Mouse (Mus musculus) MEL (cell line): ENCODE measurements around the gene Retnlg. TPM values are rescaled to one million over a fixed set of nuclear protein-coding genes. Genes with fewer than 3 reads are reported as not detected.
A peak's percentile ranks its signal among the peaks of the same experiment; 100 is the strongest.
"Not testable (repeated sequence)": the region's sequence is repeated elsewhere in the genome, so short reads cannot be mapped to it uniquely, and the experiment has no call there.

Source experiments
- DNase-seq: peaks from one replicate; pipeline ENCODE4 v3.0.0; 2011; ENCODE audit warnings: low read depth, low spot score
- H3K27ac ChIP-seq: 2 replicates; pipeline ENCODE4 v1.5.1; 2012; ENCODE audit warnings: low read depth, mild to moderate bottlenecking, control low read depth, low read length, moderate library complexity; ENCODE audit not compliant: control insufficient read depth
- H3K27me3 ChIP-seq, 2 experiments: fragments of 150-350 bp in 1 of 2; sonication (generic) in 1 of 2; 2 replicates each; pipeline ENCODE4 v1.6.1; 2012; ENCODE audit warnings: low read length in 2 of 2, mild to moderate bottlenecking in 2 of 2, improper control_type of control experiment in 1 of 2, moderate library complexity in 1 of 2; ENCODE audit not compliant: insufficient read depth in 2 of 2, control insufficient read depth in 1 of 2
- H3K36me3 ChIP-seq, 2 experiments: 2 replicates each; pipeline ENCODE4 v1.6.1; 2012 to 2014; ENCODE audit warnings: low read length in 2 of 2, improper control_type of control experiment in 1 of 2, inconsistent platforms in 1 of 2, mild to moderate bottlenecking in 1 of 2; ENCODE audit not compliant: insufficient read depth in 2 of 2, control insufficient read depth in 1 of 2
- H3K4me1 ChIP-seq, 2 experiments: fragments of 150-350 bp in 1 of 2; sonication (generic) in 1 of 2; 2 replicates each; pipeline ENCODE4 v1.6.1; 2012; ENCODE audit warnings: low read length in 2 of 2, improper control_type of control experiment in 1 of 2, mild to moderate bottlenecking in 1 of 2; ENCODE audit not compliant: insufficient read depth in 2 of 2, control insufficient read depth in 1 of 2
- H3K4me3 ChIP-seq, 2 experiments: fragments of 150-350 bp in 1 of 2; sonication (generic) in 1 of 2; 2 replicates each; pipeline ENCODE4 v1.5.1; 2012; ENCODE audit warnings: low read depth in 2 of 2, low read length in 2 of 2, mild to moderate bottlenecking in 2 of 2, moderate library complexity in 2 of 2, control low read depth in 1 of 2, improper control_type of control experiment in 1 of 2; ENCODE audit not compliant: control insufficient read depth in 1 of 2, insufficient read depth in 1 of 2
- H3K79me2 ChIP-seq: 2 replicates; pipeline ENCODE4 v1.6.1; 2012; ENCODE audit warnings: mild to moderate bottlenecking, low read length, moderate library complexity; ENCODE audit not compliant: control insufficient read depth, poor library complexity, insufficient read depth
- H3K9ac ChIP-seq: 2 replicates; pipeline ENCODE4 v1.6.1; 2012; ENCODE audit warnings: low read depth, mild to moderate bottlenecking, control low read depth, low read length, moderate library complexity; ENCODE audit not compliant: control insufficient read depth, poor library complexity, severe bottlenecking
- H3K9me3 ChIP-seq: fragments of 150-350 bp; sonication (generic); replicated peaks from 2 replicates; pipeline ENCODE4 v1.6.1; 2012; ENCODE audit warnings: mild to moderate bottlenecking, low read length, improper control_type of control experiment, moderate library complexity; ENCODE audit not compliant: insufficient read depth
- BHLHE40 ChIP-seq: IDR thresholded peaks from 2 replicates; pipeline ENCODE4 v1.6.1; 2012; ENCODE audit warnings: low read depth, mild to moderate bottlenecking, inconsistent platforms, low read length, improper control_type of control experiment, borderline replicate concordance
- ELF1 ChIP-seq: IDR thresholded peaks from 2 replicates; pipeline ENCODE4 v1.6.1; 2014; ENCODE audit warnings: low read depth, mild to moderate bottlenecking, inconsistent platforms, low read length, improper control_type of control experiment, moderate library complexity
- EP300 ChIP-seq, 2 experiments: IDR thresholded peaks; 2 replicates each; pipeline ENCODE4 v1.6.1; 2011; ENCODE audit warnings: improper control_type of control experiment in 2 of 2, low read length in 2 of 2, low read depth in 1 of 2, mild to moderate bottlenecking in 1 of 2
- ETS1 ChIP-seq: IDR thresholded peaks from 2 replicates; pipeline ENCODE4 v1.6.1; 2012; ENCODE audit warnings: low read depth, mild to moderate bottlenecking, inconsistent platforms, low read length, improper control_type of control experiment, moderate library complexity
- GABPA ChIP-seq: IDR thresholded peaks from 2 replicates; pipeline ENCODE4 v1.6.1; 2012; ENCODE audit warnings: low read depth, mild to moderate bottlenecking, inconsistent platforms, low read length, improper control_type of control experiment, moderate library complexity
- GATA1 ChIP-seq: IDR thresholded peaks from 2 replicates; pipeline ENCODE4 v1.6.1; 2011; ENCODE audit warnings: low read depth, low read length, improper control_type of control experiment
- HCFC1 ChIP-seq: IDR thresholded peaks from 2 replicates; pipeline ENCODE4 v1.6.1; 2012; ENCODE audit warnings: low read depth, mild to moderate bottlenecking, inconsistent platforms, low read length, improper control_type of control experiment, moderate library complexity
- JUND ChIP-seq: IDR thresholded peaks from 2 replicates; pipeline ENCODE4 v1.6.1; 2011; ENCODE audit warnings: low read depth, mild to moderate bottlenecking, improper control_type of control experiment, low read length
- MAFK ChIP-seq: IDR thresholded peaks from 2 replicates; pipeline ENCODE4 v1.6.1; 2011; ENCODE audit warnings: low read depth, mild to moderate bottlenecking, low read length, improper control_type of control experiment, borderline replicate concordance
- MEF2A ChIP-seq: IDR thresholded peaks from 2 replicates; pipeline ENCODE4 v1.6.1; 2014; ENCODE audit warnings: low read depth, mild to moderate bottlenecking, inconsistent platforms, low read length, improper control_type of control experiment; ENCODE audit not compliant: poor library complexity, insufficient replicate concordance, severe bottlenecking; ENCODE audit errors: extremely low read depth
- MXI1 ChIP-seq: IDR thresholded peaks from 2 replicates; pipeline ENCODE4 v1.6.1; 2011; ENCODE audit warnings: mild to moderate bottlenecking, low read depth, low read length, improper control_type of control experiment
- MYB ChIP-seq: IDR thresholded peaks from 2 replicates; pipeline ENCODE4 v1.6.1; 2011; ENCODE audit warnings: mild to moderate bottlenecking, low read depth, low read length, improper control_type of control experiment
- MYC ChIP-seq: IDR thresholded peaks from 2 replicates; pipeline ENCODE4 v1.6.1; 2011; ENCODE audit warnings: low read depth, mild to moderate bottlenecking, low read length, improper control_type of control experiment, moderate library complexity
- NELFE ChIP-seq: IDR thresholded peaks from 2 replicates; pipeline ENCODE4 v1.6.1; 2011; ENCODE audit warnings: low read depth, low read length, improper control_type of control experiment
- POLR2A ChIP-seq, 2 experiments: IDR thresholded peaks; 2 replicates each; pipeline ENCODE4 v1.6.1; 2011 to 2012; ENCODE audit warnings: low read length in 2 of 2, mild to moderate bottlenecking in 2 of 2, control low read depth in 1 of 2, improper control_type of control experiment in 1 of 2, low read depth in 1 of 2, moderate library complexity in 1 of 2; ENCODE audit not compliant: control insufficient read depth in 1 of 2, insufficient read depth in 1 of 2, poor library complexity in 1 of 2
- RCOR1 ChIP-seq: IDR thresholded peaks from 2 replicates; pipeline ENCODE4 v1.6.1; 2012; ENCODE audit warnings: low read depth, mild to moderate bottlenecking, inconsistent platforms, low read length, improper control_type of control experiment
- TCF12 ChIP-seq: IDR thresholded peaks from 2 replicates; pipeline ENCODE4 v1.6.1; 2014; ENCODE audit warnings: low read depth, mild to moderate bottlenecking, inconsistent platforms, low read length, improper control_type of control experiment, moderate library complexity
- USF2 ChIP-seq, 2 experiments: IDR thresholded peaks; 2 replicates each; pipeline ENCODE4 v1.6.1; 2011 to 2012; ENCODE audit warnings: improper control_type of control experiment in 2 of 2, low read length in 2 of 2, borderline replicate concordance in 1 of 2, inconsistent platforms in 1 of 2, low read depth in 1 of 2, mild to moderate bottlenecking in 1 of 2; ENCODE audit not compliant: insufficient read depth in 1 of 2
- ZNF384 ChIP-seq: IDR thresholded peaks from 2 replicates; pipeline ENCODE4 v1.6.1; 2012; ENCODE audit warnings: low read depth, mild to moderate bottlenecking, inconsistent platforms, low read length, improper control_type of control experiment
- polyA plus RNA-seq, 2 experiments: library from polyadenylated mRNA; stranded (reverse) in 1 of 2; unstranded in 1 of 2; fragments of >175 nt in 1 of 2; fragments of >200 nt in 1 of 2; gene quantifications; 2 replicates each; pipeline versions ENCODE4 v1.2.1 to v1.2.4; 2012; ENCODE audit warnings: low replicate concordance in 2 of 2, low read depth in 1 of 2; ENCODE audit not compliant: insufficient read length in 2 of 2, insufficient read depth in 1 of 2, missing spikeins in 1 of 2
- total RNA-seq: library from RNA; depleted of rRNA; stranded (reverse); fragments of 300-350 nt; gene quantifications from 2 replicates; pipeline ENCODE4 v1.2.3, GENCODE M21; 2012

Retnlg gene
- total and polyA plus RNA-seq, 3 experiments, result not detected

- H3K27me3 ChIP-seq, H3K4me1 ChIP-seq, H3K36me3 ChIP-seq, H3K9me3 ChIP-seq, H3K4me3 ChIP-seq, H3K27ac ChIP-seq, H3K9ac ChIP-seq, H3K79me2 ChIP-seq: not testable (repeated sequence)
- DNase-seq, result peak; percentile 46
- peak; percentile 47; the same call in 1 of the 2 replicates for TF ChIP-seq RCOR1
- peak in 1 of 2 experiments; percentile 66; a peak in 2 of 4 replicates for TF ChIP-seq EP300 (IDR thresholded peaks at IDR 0.05; ENCODE audit: low read depth in 1 of 2, low read length in 2 of 2)
- TF ChIP-seq TCF12, result 0 out of 2 replicates have a peak, but pooled peaks have one; percentile 7
- TF ChIP-seq GATA1, result peak; percentile 43; the same call in 1 of the 2 replicates
Observed at GRCm38 (mm10) chr16:48865004-48865403, 7.4 kb upstream of the Retnlg start.

GRCm38 (mm10) chr16:48867690-48868089 lies 4.7 kb upstream of the Retnlg start:
- Histone ChIP-seq H3K9ac (no peak overlapping the region), H3K4me3 (no peak overlapping the region), H3K36me3 (peaks cover 0 to 8% of the 10 kb centered on the region in 2 experiments; a peak in 2 of 4 replicates), H3K9me3 (no peaks in the 10 kb centered on the region), H3K79me2 (no peaks in the 10 kb centered on the region), H3K27ac (no peak overlapping the region), H3K27me3 (no peaks in the 10 kb centered on the region), H3K4me1 (no peaks in the 10 kb centered on the region; a peak in 1 of 4 replicates)
- TF ChIP-seq MXI1, result no peak
- no peak for TF ChIP-seq ELF1
- TF ChIP-seq ETS1, result no peak
- no peak for TF ChIP-seq ZNF384
- TF ChIP-seq HCFC1, result no peak
- no peak for TF ChIP-seq NELFE
- no peak for TF ChIP-seq MAFK
- TF ChIP-seq JUND, result no peak
- no peak for TF ChIP-seq GABPA
- TF ChIP-seq MYC, result no peak
- no peak for TF ChIP-seq MEF2A
- no peak for TF ChIP-seq BHLHE40
- no peak for TF ChIP-seq POLR2A (IDR thresholded peaks at IDR 0.05; ENCODE audit: control insufficient read depth in 1 of 2, insufficient read depth in 1 of 2, low read depth in 1 of 2, low read length in 2 of 2, poor library complexity in 1 of 2)
- TF ChIP-seq USF2 (IDR thresholded peaks at IDR 0.05; ENCODE audit: borderline replicate concordance in 1 of 2, insufficient read depth in 1 of 2, low read depth in 1 of 2, low read length in 2 of 2), result no peak
- no peak for TF ChIP-seq MYB
- no peak for TF ChIP-seq TCF12
- DNase-seq, result no peak
